Mouse (Mus musculus): ENCODE measurements around the gene Mrpl52. TPM values are rescaled to one million over a fixed set of nuclear protein-coding genes. Genes with fewer than 3 reads are reported as not detected.
A peak's percentile ranks its signal among the peaks of the same experiment; 100 is the strongest.

Mrpl52 gene
- total RNA-seq, 2 experiments from 2014 or later = 89.2 to 93.8 TPM

- DNase-seq (ENCODE audit: low spot score in 2 of 2) = no peak
These were observed 5.5 kb downstream of the Mrpl52 start for GRCm38 (mm10) chr14:54432078-54432836.

DNA sequence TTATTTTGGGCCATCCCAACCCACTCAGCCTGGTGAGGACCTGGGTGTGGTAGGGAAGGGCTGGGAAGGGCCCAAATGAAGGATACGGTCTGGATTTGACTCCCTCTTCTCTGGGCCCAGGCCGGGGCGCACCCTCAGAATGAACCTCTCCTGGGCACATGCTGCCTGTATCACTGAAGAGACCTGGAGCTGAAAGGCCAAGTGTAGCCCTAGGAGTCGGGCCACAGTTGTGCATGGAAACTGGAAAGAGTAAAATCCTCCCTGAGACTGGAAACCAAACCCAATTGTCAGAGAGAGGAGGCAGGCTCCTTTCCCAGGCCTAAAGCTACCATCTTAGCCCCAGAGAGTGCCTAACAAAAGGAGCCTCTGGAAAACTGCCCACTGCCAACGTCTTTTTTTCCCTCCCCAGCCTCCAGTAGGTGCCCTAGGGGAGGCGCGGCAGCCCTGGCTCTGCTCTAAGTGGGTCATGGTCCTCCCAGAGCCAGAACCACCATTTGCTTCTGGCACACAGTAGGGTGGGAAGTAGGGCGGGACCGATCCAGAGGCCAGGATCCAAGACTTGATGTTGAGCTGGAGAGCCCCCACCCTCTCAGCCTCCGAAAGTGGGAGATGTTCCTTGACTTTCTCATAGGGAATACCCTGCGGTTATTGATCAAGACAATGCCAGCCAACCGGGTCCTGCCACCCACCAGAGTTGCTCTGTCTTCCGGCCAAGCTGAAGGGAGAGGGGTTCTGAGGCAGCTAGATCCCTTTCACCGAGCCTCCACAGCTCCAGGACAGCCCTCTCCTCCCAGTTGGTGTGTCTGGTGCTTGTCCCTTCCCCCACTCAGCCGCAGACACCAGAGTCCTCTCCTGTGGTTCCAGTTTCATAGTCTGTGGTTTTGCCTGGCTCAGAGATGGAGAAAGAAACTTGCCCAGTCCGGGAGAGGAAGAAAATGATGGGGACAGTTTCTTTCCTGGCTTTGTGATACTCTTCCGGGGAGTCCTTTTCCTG lies 6.4 kb downstream of the Mrpl52 start:
- DNase-seq (ENCODE audit: low spot score in 2 of 2) = no peak

DNA sequence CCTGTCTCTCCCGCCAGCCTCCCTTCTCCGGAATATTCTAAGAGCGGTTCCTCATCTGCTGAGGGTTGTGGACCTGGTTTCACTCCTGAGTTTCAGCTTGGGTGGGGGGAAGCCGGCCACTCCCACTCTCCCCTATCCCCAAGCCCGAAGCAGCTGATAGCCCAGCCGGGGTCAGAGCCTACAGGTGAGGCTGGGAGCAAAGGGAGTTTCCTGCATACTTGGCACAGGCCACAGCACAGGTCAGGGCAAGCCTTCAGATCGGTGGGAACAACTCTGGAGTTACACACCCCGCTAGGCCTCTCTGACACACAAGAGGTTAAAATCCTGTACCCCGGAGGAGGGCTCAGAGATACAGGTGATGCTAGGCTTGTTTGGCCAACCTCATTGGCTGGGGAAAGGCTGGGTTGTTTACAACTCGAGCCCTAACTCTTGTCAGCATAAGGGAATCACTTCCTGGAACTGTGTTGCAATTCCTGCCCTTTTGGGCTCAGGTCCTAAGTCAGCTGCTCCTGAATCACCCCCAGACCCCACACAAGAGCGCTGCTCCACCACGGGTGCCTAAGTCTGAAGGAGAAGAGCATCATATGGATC lies 7.3 kb downstream of the Mrpl52 start:
- DNase-seq (ENCODE audit: low spot score in 2 of 2) = no peak

DNA sequence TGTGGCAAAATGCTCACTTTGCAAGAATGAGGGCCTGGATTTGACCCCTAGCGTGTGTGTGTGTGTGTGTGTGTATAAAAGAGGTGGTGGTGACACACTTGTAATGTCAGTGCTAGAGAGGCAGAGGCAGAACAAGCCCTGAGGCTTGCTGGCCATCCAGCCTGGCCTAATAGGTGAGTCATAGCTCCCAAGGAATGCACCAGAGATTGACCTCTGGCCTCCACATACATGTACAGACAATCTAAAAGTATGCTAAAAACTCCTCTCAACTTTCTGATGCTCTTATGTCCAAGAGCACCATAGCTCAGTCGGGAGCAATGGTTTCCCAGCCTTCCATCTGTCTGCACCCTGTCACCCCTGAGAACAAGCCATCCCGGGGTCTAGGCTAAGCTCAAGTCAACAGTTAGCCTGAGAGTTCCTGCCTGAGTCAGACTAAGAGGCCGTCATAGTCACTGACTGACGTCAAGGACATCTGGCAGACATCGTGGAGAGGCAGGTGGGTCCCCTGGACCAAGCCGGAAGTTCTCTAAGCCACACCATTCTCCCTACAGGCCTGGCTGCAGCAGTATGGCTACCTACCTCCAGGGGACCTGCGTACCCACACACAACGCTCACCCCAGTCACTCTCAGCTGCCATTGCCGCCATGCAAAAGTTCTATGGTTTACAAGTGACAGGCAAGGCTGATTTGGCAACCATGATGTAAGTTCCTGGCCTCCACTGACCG lies 8.6 kb downstream of the Mrpl52 start:
- no peak for DNase-seq (ENCODE audit: low spot score in 2 of 2)

DNA sequence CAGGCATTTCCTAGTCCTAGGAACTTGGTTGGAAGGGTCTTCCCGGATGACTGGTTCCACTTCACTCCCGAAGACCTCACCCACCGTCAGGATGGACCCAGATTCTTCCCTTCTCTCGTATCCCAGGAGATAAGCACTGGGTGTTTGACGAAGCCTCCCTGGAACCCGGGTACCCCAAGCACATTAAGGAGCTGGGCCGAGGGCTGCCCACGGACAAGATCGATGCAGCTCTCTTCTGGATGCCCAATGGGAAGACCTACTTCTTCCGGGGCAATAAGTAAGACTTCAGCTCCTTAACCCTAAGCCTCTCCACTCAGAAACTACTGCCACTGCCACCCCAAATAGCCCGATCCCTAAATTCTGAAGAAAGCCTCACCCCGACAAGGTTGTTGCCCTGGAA lies 12.4 kb downstream of the Mrpl52 start:
- no peak for DNase-seq (ENCODE audit: low spot score in 2 of 2)

DNA sequence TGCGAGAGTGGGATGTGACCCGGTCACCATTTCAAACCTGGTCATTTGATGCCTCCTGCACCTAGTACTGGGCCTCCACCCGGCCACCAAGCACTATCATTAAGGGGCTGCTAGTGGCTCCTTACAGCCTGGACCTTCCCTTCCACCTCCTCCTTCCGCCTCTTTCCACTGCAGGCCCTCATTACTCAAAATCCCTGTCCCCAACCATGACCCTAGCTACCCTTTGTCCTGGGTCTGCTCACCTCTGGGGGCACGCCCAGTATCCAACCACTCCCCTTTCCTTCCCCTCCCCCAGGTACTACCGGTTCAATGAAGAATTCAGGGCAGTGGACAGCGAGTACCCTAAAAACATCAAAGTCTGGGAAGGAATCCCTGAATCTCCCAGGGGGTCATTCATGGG lies 12.9 kb downstream of the Mrpl52 start:
- DNase-seq (ENCODE audit: low spot score in 2 of 2) = no peak

GRCm38 (mm10) chr14:54440538-54440937 lies 13.8 kb downstream of the Mrpl52 start:
- DNase-seq (ENCODE audit: low spot score in 2 of 2) = no peak

DNA sequence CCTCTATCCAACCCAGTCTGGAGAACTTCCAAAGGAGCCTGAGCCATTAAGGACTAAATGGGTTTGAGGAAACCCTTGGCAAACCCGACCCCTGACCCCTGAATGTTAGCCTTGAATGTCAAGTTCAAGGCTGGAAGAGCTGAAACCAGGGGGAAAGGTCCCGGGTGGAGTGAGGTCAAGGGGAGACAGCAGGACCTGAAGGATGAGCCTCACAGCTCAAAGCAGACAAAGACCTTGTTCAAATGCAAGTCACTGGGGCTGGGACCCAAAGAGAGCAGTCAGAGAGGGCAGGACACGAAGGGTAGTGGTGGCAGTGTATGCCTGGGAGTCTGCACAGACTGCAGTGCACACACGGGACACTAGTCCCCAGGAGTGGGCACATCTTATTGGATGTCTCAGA lies 14.7 kb downstream of the Mrpl52 start:
- no peak for DNase-seq (ENCODE audit: low spot score in 2 of 2)

GRCm38 (mm10) chr14:54442548-54442947 lies 15.8 kb downstream of the Mrpl52 start:
- no peak for DNase-seq (ENCODE audit: low spot score in 2 of 2)

GRCm38 (mm10) chr14:54443196-54443595 lies 16.5 kb downstream of the Mrpl52 start:
- no peak for DNase-seq (ENCODE audit: low spot score in 2 of 2)

- no peak for DNase-seq (ENCODE audit: low spot score in 2 of 2)
These were observed 17.3 kb downstream of the Mrpl52 start for GRCm38 (mm10) chr14:54443712-54444618.

- no peak for DNase-seq (ENCODE audit: low spot score in 2 of 2)
These were observed 18.8 kb downstream of the Mrpl52 start for GRCm38 (mm10) chr14:54445476-54445875.

GRCm38 (mm10) chr14:54453566-54453965 lies 26.9 kb downstream of the Mrpl52 start:
- no peak for DNase-seq (ENCODE audit: low spot score in 2 of 2)

DNA sequence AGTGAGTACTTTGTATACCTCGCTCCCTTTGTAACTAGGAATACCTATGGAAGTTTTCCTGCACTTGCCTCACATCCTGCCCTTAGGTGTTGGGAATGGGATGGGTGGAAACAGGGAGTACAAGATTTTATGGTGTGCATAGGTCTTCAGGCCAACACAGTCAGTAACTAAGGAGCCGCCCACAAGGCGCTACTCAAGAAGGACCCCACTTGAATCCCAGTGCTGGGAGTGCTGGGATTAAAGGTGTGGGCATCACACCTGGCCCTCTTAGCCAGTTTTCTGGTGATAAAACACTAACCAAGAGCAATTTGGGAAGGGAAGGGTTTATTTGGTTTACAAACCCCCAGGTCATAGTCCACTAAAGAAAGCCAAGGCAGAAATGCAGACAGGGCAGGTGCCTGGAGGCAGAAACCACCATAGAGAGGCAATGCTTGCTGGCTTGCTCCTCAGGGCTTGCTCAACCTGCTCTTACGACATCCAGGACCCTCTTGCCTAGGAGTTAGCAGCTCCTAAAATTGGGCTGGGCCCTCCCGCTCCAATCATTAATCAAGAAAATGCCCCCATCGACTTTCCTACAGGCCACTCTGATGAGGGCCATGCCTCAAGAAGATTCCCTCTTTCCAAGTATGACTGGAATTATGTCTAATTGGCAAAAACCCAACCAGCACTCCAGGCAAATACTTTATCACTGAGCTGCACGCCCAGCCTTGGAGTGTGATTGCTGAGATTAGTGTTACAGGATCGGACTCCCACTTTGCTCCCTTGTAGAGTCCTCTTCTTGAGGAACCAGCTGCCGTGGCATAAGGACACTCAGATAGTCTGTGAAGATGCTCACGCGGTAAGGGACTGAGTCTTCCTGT lies 28.2 kb downstream of the Mrpl52 start:
- no peak for DNase-seq (ENCODE audit: low spot score in 2 of 2)

DNA sequence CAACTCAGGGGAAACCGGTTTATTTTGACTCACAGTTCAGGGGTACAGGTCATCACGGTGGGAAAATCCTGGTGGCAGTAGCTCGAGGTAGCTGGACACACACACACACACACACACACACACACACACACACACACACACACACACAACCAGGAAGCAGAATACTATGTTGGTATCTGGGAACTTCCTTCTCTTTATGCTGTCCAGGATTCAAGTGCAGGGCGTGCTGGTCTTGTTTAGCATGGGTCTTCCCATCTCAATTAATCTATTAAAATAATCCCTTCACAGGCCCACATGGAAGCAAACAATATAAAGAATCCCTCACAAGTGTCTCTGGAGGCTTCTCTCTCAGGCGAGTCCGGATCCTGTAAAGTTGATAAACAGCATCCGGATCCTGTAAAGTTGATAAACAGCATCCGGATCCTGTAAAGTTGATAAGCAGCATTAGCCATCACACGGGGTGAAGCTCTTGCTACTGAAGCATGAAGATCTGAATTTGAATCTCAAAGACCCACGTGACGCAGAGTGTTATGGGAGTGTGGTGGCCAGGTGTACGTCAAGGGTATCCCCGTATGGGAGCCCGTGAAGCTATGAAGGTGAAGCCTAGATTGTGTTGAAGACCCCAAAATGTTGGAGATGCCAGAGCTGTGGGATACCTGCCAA lies 31.3 kb downstream of the Mrpl52 start:
- no peak for DNase-seq (ENCODE audit: low spot score in 2 of 2)

DNA sequence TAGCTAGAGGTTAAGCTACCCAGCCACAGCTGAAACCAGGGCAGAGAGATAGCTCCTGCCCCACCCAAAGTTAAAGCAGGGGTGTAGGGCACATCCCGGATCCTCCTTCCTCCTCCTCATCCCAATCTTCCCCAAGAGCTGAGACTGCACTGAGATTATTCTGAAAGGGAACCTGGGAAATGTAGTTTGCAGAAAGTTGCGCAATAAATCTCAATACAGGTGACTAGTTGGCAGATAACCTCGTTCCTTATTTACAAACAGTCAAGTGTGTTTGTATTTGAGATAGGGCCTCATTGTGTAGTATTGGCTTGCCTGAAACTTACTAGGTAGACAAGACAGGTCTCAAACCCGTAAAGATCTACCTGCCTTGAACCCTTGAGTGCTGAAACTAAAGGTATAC lies 35.4 kb downstream of the Mrpl52 start:
- no peak for DNase-seq (ENCODE audit: low spot score in 2 of 2)

- DNase-seq (ENCODE audit: low spot score in 2 of 2) = no peak
These were observed 36.6 kb downstream of the Mrpl52 start for GRCm38 (mm10) chr14:54463108-54463958.

GRCm38 (mm10) chr14:54463959-54464292 lies 37.2 kb downstream of the Mrpl52 start, which contains the start of gene Lrp10:
Lrp10 (plus strand) TSS chr14:54464137.
- DNase-seq (ENCODE audit: low spot score in 2 of 2) = peak; percentile 77 to 87
